Mouse (Mus musculus) hindbrain, embryonic 11.5 days (tissue): ENCODE measurements at regions not wholly inside any gene's neighbourhood (a gene's known extent, or its start where the extent isn't known, plus 50 kb on each side); places are given as distances from the start of the nearest gene placed in this dataset.
"Not testable (repeated sequence)": the region's sequence is repeated elsewhere in the genome, so short reads cannot be mapped to it uniquely, and the experiment has no call there.

Source experiments
- ATAC-seq: fragments of 200-750 bp; cut with Nextera tagmentation; 2 replicates; pipeline ENCODE4 v1.8.0; 2017; ENCODE audit warnings: mild to moderate bottlenecking, moderate TSS enrichment, moderate library complexity; ENCODE audit not compliant: low FRiP score
- DNase-seq: peaks from one replicate; pipeline ENCODE4 v3.0.0-alpha.2; 2015; ENCODE audit warnings: low spot score
- H3K27ac ChIP-seq: fragments of 300-500 bp; sonication (generic); 2 replicates; pipeline ENCODE4 v1.5.1; 2014; ENCODE audit warnings: mild to moderate bottlenecking, low read depth, low read length
- H3K27me3 ChIP-seq: fragments of 300-500 bp; sonication (generic); 2 replicates; pipeline ENCODE4 v1.6.1; 2014; ENCODE audit warnings: mild to moderate bottlenecking, low read length, moderate library complexity, mixed read lengths; ENCODE audit not compliant: control insufficient read depth, insufficient read depth
- H3K36me3 ChIP-seq: fragments of 300-500 bp; sonication (generic); 2 replicates; pipeline ENCODE4 v1.6.1; 2014; ENCODE audit warnings: mild to moderate bottlenecking, low read length, moderate library complexity, mixed read lengths; ENCODE audit not compliant: control insufficient read depth, insufficient read depth
- H3K4me1 ChIP-seq: fragments of 300-500 bp; sonication (generic); replicated peaks from 2 replicates; pipeline ENCODE4 v1.6.1; 2014; ENCODE audit warnings: low read length, mixed read lengths; ENCODE audit not compliant: control insufficient read depth, insufficient read depth
- H3K4me2 ChIP-seq: fragments of 300-500 bp; sonication (generic); replicated peaks from 2 replicates; pipeline ENCODE4 v1.6.1; 2014; ENCODE audit warnings: mild to moderate bottlenecking, low read depth, low read length
- H3K4me3 ChIP-seq: fragments of 300-500 bp; sonication (generic); 2 replicates; pipeline ENCODE4 v1.5.1; 2014; ENCODE audit warnings: low read depth, low read length
- H3K9ac ChIP-seq: fragments of 300-500 bp; sonication (generic); 2 replicates; pipeline ENCODE4 v1.6.1; 2014; ENCODE audit warnings: low read depth, low read length
- H3K9me3 ChIP-seq: fragments of 300-500 bp; sonication (generic); 2 replicates; pipeline ENCODE4 v1.6.1; 2016; ENCODE audit warnings: low read length; ENCODE audit not compliant: control insufficient read depth
- WGBS: fragments of 180-500 bp; shearing (Covaris S2); extraction: QIAGEN DNeasy Blood & Tissue Kit; methylation state at CpG from one replicate; pipeline ENCODE4 v1.1.7; 2014; 5-methylcytosine and 5-hydroxymethylcytosine counted together

DNA sequence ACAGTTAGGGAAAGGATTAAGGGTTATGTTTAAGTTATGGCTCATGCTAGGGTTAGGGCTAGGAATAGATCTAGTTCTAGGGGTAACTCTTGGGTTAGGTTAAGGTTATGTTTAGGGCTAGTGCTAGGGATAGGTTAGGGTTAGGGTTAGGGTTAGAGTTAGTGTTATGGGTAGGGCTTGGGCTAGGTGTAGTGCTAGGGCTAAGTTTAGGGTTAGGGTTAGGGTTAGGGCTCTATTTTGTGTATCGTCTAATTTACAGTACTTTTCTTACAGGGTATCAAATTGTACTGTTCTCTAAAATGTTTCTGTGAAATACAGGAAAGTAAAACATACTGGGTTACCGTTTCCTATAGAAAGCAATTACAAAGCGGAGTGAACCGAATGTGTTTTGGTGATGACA, 64.8 kb downstream of the Ptchd3 start:
- Histone ChIP-seq H3K36me3 (no peaks in the 10 kb centered on the region), H3K4me1 (no peaks in the 10 kb centered on the region), H3K27me3 (no peaks in the 10 kb centered on the region), H3K9ac (no peak overlapping the region), H3K4me2 (no peak overlapping the region), H3K4me3 (no peak overlapping the region), H3K9me3 (no peaks in the 10 kb centered on the region), H3K27ac (no peak overlapping the region)
- ATAC-seq (no peak), DNase-seq (no peak)
- WGBS, result 95% methylated on average over 4 of the region's 4 CpGs

GRCm38 (mm10) chr11:121904393-121904792, 74.3 kb downstream of the Ptchd3 start:
- not testable (repeated sequence) for H3K9ac ChIP-seq, H3K4me1 ChIP-seq, H3K27ac ChIP-seq, ATAC-seq, H3K9me3 ChIP-seq, DNase-seq, H3K27me3 ChIP-seq, H3K36me3 ChIP-seq, H3K4me2 ChIP-seq, H3K4me3 ChIP-seq
- 78% methylated on average over 6 of the region's 6 CpGs for WGBS

GRCm38 (mm10) chr11:121924631-121925030, 94.6 kb downstream of the Ptchd3 start:
- H3K4me2 ChIP-seq, result not testable (repeated sequence)

DNA sequence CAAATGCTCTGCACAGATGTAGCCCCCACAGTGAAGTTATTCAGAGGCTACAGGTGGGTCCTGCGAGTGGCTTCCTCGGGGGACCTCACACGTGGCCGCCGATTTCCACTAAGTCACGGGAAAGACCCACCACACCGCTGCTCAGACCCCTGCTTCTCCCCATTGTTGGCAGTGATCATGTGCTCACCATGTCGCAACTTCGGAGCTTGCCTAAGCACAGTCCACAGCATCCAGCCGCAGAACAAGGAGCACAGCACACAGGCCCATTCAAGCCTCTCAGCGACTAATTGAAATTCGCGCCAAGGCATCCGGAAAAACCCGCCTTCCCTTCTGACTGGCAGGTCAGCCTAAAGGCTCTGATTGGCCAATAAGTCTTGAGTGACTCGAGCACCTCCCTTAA, 95.0 kb downstream of the Ptchd3 start:
- DNase-seq, result peak; percentile 32
- not testable (repeated sequence) for H3K27ac ChIP-seq, H3K27me3 ChIP-seq, H3K36me3 ChIP-seq, ATAC-seq, H3K9ac ChIP-seq, H3K4me2 ChIP-seq, H3K9me3 ChIP-seq, H3K4me3 ChIP-seq, H3K4me1 ChIP-seq
- 43% methylated on average over 15 of the region's 16 CpGs for WGBS

More at GRCm38 (mm10) chr11:121924631-121925030, 94.6 kb downstream of the Ptchd3 start:
- not testable (repeated sequence) for H3K27ac ChIP-seq, H3K36me3 ChIP-seq, H3K9ac ChIP-seq, H3K4me3 ChIP-seq, DNase-seq, H3K4me1 ChIP-seq, ATAC-seq, H3K9me3 ChIP-seq, H3K27me3 ChIP-seq
- WGBS, result 90% methylated on average over 10 of the region's 10 CpGs

GRCm38 (mm10) chr11:121951726-121952125, 121.7 kb downstream of the Ptchd3 start:
- H3K27ac ChIP-seq, H3K9me3 ChIP-seq, H3K4me1 ChIP-seq, ATAC-seq, H3K36me3 ChIP-seq, H3K9ac ChIP-seq, H3K27me3 ChIP-seq, H3K4me3 ChIP-seq, H3K4me2 ChIP-seq, DNase-seq: not testable (repeated sequence)
- WGBS, result 78% methylated on average over 6 of the region's 6 CpGs

DNA sequence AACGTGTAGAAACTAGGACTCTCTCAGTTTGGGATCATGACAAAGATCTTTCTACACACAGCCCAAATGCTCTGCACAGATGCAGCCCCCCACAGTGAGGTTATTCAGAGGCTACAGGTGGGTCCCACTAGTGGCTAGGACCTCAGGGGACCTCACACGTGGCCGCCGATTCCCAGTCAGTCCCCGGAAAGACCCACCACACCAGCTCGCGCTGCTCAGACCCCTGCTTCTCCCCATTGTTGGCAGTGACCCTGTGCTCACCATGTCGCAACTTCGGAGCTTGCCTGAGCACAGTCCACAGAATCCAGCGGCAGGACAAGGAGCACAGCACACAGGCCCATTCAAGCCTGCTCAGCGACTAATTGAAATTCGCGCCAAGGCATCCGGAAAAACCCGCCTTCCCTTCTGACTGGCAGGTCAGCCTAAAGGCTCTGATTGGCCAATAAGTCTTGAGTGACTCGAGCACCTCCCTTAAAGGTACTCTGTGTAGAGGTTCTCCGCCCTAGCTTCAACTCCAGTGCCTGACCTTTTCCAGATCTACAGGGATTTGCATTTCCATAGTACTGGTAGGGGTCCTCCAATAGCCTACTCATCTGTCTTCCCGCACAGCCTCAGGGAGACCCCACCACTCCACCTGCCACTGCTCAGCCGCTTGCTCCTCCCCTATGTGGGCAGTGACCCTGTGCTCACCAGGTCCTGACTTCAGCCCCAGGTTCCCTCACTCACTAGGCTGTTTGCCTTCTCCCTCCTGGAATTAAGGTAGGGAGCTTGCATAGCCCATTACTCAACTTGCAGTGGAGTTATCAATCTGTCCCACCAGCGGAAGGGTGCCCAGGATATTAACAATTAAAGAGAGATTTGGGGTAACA, 126.6 kb downstream of the Ptchd3 start:
- 14% methylated on average over 20 of the region's 20 CpGs for WGBS
- H3K9me3 ChIP-seq, ATAC-seq, H3K27me3 ChIP-seq, H3K27ac ChIP-seq, H3K4me1 ChIP-seq, H3K9ac ChIP-seq, H3K36me3 ChIP-seq: not testable (repeated sequence)
- peak; percentile 23 for DNase-seq
- H3K4me3 ChIP-seq, result peak overlapping the region; percentile 12; the same call in 1 of the 2 replicates
- peak overlapping the region; percentile 34 for H3K4me2 ChIP-seq

GRCm38 (mm10) chr11:121958735-121959134, 128.7 kb downstream of the Ptchd3 start:
- not testable (repeated sequence) for DNase-seq, H3K9me3 ChIP-seq, H3K27me3 ChIP-seq, H3K27ac ChIP-seq, H3K4me2 ChIP-seq, H3K4me3 ChIP-seq, H3K9ac ChIP-seq, H3K36me3 ChIP-seq, ATAC-seq, H3K4me1 ChIP-seq
- 82% methylated on average over 5 of the region's 5 CpGs for WGBS

DNA sequence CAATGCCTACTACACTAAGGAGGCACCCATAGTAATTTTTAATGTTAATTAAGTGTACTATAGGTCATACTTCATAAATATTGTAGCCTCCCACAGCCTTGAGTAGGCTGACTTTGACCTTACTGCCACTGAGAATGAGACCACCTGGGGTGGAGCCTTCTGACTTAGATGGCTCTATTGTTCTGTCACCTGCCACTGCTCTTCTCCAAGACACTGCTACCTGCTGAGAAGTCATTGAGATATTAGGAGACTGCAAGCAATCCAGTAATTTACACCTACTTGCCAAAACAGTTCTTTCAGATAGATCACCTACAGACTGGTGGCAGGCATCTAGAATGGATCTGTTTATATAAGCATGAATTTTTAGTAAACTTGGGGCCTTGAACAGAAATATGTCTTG, 134.1 kb downstream of the Ptchd3 start:
- H3K4me2 ChIP-seq, H3K9ac ChIP-seq, H3K27ac ChIP-seq, H3K4me1 ChIP-seq, ATAC-seq, H3K36me3 ChIP-seq, H3K9me3 ChIP-seq, H3K27me3 ChIP-seq, DNase-seq, H3K4me3 ChIP-seq: not testable (repeated sequence)

DNA sequence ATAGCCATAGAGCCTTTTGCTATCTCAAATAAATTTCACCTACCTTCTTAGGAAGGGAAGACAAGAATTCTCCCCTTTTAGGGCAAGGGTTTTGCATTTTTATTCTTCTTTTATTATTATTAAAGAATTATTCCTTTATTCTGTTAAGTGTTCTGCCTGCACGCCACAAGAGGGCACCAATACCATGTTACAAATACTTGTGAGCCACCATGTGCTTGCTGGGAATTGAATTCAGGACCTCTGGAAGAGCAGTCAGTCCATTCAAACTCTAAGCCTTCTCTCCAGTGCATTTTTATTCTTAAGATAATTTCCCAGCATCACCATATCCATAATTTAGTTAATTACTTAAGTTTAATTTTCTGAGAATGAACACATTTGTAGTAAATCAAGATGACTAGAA, 135.9 kb downstream of the Ptchd3 start:
- H3K4me1 ChIP-seq, H3K4me2 ChIP-seq, H3K9me3 ChIP-seq, H3K9ac ChIP-seq, H3K4me3 ChIP-seq, H3K36me3 ChIP-seq, H3K27me3 ChIP-seq, H3K27ac ChIP-seq, ATAC-seq: not testable (repeated sequence)
- DNase-seq, result peak; percentile 12
- 2% methylated on average over 1 of the region's 1 CpGs for WGBS
